Comparison of ENCODE assay signal across 9 mouse cellular contexts in genomic region chr19:17591335-17591734, GRCm38 (mm10).
DNase-seq lines count a peak whose midpoint lies in the region; ATAC-seq lines count a peak whose summit lies in the region.
"Had no signal": no experiment of that assay in that cellular context is flagged by ENCODE, and none has a peak within 500 bp of the region (broad histone marks: within the 10 kb centered on the region; RNA-seq: fewer than 3 reads in every experiment).

No protein-coding gene starts in this region.

- H3K9ac ChIP-seq in embryonic facial prominence, embryonic 13.5 days = 0 out of 2 replicates have a peak overlapping the region, but pooled peaks have one; percentile 11
- H3K9ac ChIP-seq in kidney, embryonic 16.5 days (replicated peaks; ENCODE audit: low read length) = no peak overlapping the region
- no peak overlapping the region for H3K9ac ChIP-seq in neural tube, embryonic 12.5 days
- H3K9ac ChIP-seq: liver, embryonic 13.5 days had no signal

- 55% methylated on average over 8 of the region's 8 CpGs for WGBS in heart, embryonic 10.5 days
- 12% methylated on average over 8 of the region's 8 CpGs for WGBS in embryonic facial prominence, embryonic 13.5 days
- 14% methylated on average over 8 of the region's 8 CpGs for whole genome bisulfite sequencing in kidney, embryonic 16.5 days
- 30% methylated on average over 8 of the region's 8 CpGs for WGBS in neural tube, embryonic 12.5 days

- no peak; the same call in 1 of the 2 replicates for ATAC-seq in embryonic facial prominence, embryonic 13.5 days (ENCODE audit: insufficient number of reproducible peaks, insufficient read depth, low FRiP score, low TSS enrichment, low read depth)
- ATAC-seq in kidney, embryonic 16.5 days (ENCODE audit: low FRiP score, low TSS enrichment) = peak; percentile 96
- peak; percentile 56; the same call in 1 of the 2 replicates for ATAC-seq in neural tube, embryonic 12.5 days (ENCODE audit: low FRiP score, low read depth)
- no peak for ATAC-seq in megakaryocyte progenitor cell, adult 5-6 weeks (replicated peaks; ENCODE audit: poor library complexity)

- no peak overlapping the region for H3K4me2 ChIP-seq in embryonic facial prominence, embryonic 13.5 days
- no peak overlapping the region for H3K4me2 ChIP-seq in kidney, embryonic 16.5 days (replicated peaks; ENCODE audit: low read depth, low read length)
- no peak overlapping the region for H3K4me2 ChIP-seq in neural tube, embryonic 12.5 days (replicated peaks)
- H3K4me2 ChIP-seq: liver, embryonic 13.5 days had no signal

- H3K4me1 ChIP-seq in heart, embryonic 10.5 days = peaks cover 16% of the 10 kb centered on the region
- H3K4me1 ChIP-seq in embryonic facial prominence, embryonic 13.5 days = peaks cover 36% of the 10 kb centered on the region
- peaks cover 21% of the 10 kb centered on the region for H3K4me1 ChIP-seq in kidney, embryonic 16.5 days (ENCODE audit: insufficient read depth, low read length)
- peaks cover 9% of the 10 kb centered on the region for H3K4me1 ChIP-seq in neural tube, embryonic 12.5 days
- H3K4me1 ChIP-seq: liver, embryonic 13.5 days had no signal

- no peaks in the 10 kb centered on the region for H3K9me3 ChIP-seq in heart, embryonic 10.5 days
- H3K9me3 ChIP-seq in embryonic facial prominence, embryonic 13.5 days = no peaks in the 10 kb centered on the region
- no peaks in the 10 kb centered on the region for H3K9me3 ChIP-seq in kidney, embryonic 16.5 days (ENCODE audit: low read length)
- H3K9me3 ChIP-seq in neural tube, embryonic 12.5 days = no peaks in the 10 kb centered on the region
- H3K9me3 ChIP-seq: liver, embryonic 13.5 days had no signal

- no peaks in the 10 kb centered on the region for H3K36me3 ChIP-seq in heart, embryonic 10.5 days
- H3K36me3 ChIP-seq in embryonic facial prominence, embryonic 13.5 days = peaks cover 6% of the 10 kb centered on the region; the same call in 1 of the 2 replicates
- H3K36me3 ChIP-seq in kidney, embryonic 16.5 days (ENCODE audit: insufficient read depth, low read length) = peaks cover 8% of the 10 kb centered on the region; the same call in 1 of the 2 replicates
- H3K36me3 ChIP-seq in neural tube, embryonic 12.5 days = no peaks in the 10 kb centered on the region
- H3K36me3 ChIP-seq: liver, embryonic 13.5 days had no signal

- H3K27me3 ChIP-seq in heart, embryonic 10.5 days (ENCODE audit: insufficient read depth, poor library complexity, severe bottlenecking) = no peaks in the 10 kb centered on the region
- no peaks in the 10 kb centered on the region for H3K27me3 ChIP-seq in embryonic facial prominence, embryonic 13.5 days
- no peaks in the 10 kb centered on the region for H3K27me3 ChIP-seq in kidney, embryonic 16.5 days (ENCODE audit: insufficient read depth, low read length)
- no peaks in the 10 kb centered on the region for H3K27me3 ChIP-seq in neural tube, embryonic 12.5 days (replicated peaks)
- H3K27me3 ChIP-seq: liver, embryonic 13.5 days had no signal

- DNase-seq in heart, embryonic 10.5 days (ENCODE audit: low spot score) = no peak
- no peak for DNase-seq in heart, postnatal 25 days (ENCODE audit: low spot score)
- DNase-seq in right cerebral cortex, postnatal 25 days = no peak
- no peak for DNase-seq in spleen, adult 12 weeks (ENCODE audit: low spot score)
- DNase-seq: liver, embryonic 13.5 days had no signal

- no peak overlapping the region for H3K4me3 ChIP-seq in heart, embryonic 10.5 days
- no peak overlapping the region for H3K4me3 ChIP-seq in embryonic facial prominence, embryonic 13.5 days
- no peak overlapping the region for H3K4me3 ChIP-seq in kidney, embryonic 16.5 days (ENCODE audit: low read length)
- H3K4me3 ChIP-seq in neural tube, embryonic 12.5 days = no peak overlapping the region
- H3K4me3 ChIP-seq: liver, embryonic 13.5 days had no signal

- peak overlapping the region; percentile 42; the same call in 1 of the 2 replicates for H3K27ac ChIP-seq in heart, embryonic 10.5 days
- H3K27ac ChIP-seq in embryonic facial prominence, embryonic 13.5 days = peak overlapping the region; percentile 74
- peak overlapping the region; percentile 40 for H3K27ac ChIP-seq in kidney, embryonic 16.5 days (ENCODE audit: low read length)
- no peak overlapping the region for H3K27ac ChIP-seq in neural tube, embryonic 12.5 days
- H3K27ac ChIP-seq: liver, embryonic 13.5 days had no signal

- intact Hi-C loops in heart, postnatal 25 days (cut with DNase I) = no loop called here

Comparison
In these comparisons a context has a peak if more than half of its experiments do, and no peak if none do; other contexts are left out.
1. ATAC-seq: peak in kidney, embryonic 16.5 days (single experiment) and neural tube, embryonic 12.5 days (single experiment); none in embryonic facial prominence, embryonic 13.5 days (single experiment) and megakaryocyte progenitor cell, adult 5-6 weeks (single experiment).